ENCODE assay signal across 8 mouse cellular contexts in the genomic region with DNA sequence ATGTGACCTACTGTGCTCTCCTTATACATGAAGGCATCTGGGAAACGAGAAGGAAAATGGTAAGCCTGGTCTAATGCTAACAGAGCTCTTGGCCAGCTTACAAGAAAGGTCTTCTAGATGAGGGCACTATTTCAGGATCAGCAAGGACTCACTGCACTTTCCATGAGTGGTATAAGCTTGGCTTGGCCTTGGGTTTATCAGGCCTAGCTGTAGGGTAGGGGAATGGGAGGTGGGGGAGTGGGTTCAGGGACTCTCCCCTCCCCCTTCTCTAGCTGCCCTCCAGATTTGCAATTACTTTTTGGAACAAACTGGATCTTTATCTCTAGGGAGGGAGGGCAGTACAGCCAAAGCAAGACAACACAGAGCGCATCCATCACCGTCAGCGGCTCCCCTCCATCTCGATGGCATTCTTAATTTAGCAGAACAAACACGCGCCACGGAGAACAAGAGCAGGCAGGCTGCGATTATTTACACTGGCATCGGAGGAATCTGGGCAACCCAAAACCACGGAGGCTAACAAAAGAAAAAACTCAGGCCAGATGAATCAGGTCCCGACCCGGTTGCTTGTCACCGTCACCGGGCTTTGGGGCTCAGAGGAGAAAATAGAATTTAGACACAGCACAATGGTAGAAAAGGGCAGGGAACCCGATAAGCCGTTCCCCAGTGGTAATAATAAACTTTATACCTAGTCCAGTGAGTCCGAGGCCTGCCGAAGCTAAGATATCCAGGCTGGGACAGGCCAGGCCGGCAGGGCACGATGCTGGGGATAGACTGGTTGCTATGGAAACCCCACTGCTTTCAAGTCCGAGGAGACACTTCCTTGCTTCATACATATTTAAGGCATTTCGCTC.
DNase-seq lines count a peak whose midpoint lies in the region; ATAC-seq and TF ChIP-seq lines count a peak whose summit lies in the region.

No protein-coding gene starts in this region.

- H3K27me3 ChIP-seq in heart, embryonic 13.5 days (replicated peaks), result no peaks in the 10 kb centered on the region
- no peaks in the 10 kb centered on the region for H3K27me3 ChIP-seq in heart, adult 2 months (ENCODE audit: control insufficient read depth, insufficient read depth, low read length)
- no peaks in the 10 kb centered on the region for H3K27me3 ChIP-seq in hindbrain, embryonic 12.5 days

- H3K79me2 ChIP-seq in heart, adult 2 months (replicated peaks; ENCODE audit: control insufficient read depth, insufficient read depth, low read length), result no peaks in the 10 kb centered on the region

- 33% methylated on average over 23 of the region's 23 CpGs for WGBS in heart, embryonic 13.5 days
- WGBS in heart, adult 2 months, result 51% methylated on average over 23 of the region's 23 CpGs
- 7% methylated on average over 23 of the region's 23 CpGs for WGBS in hindbrain, embryonic 12.5 days

- H3K4me1 ChIP-seq in heart, embryonic 13.5 days, result peaks cover 12% of the 10 kb centered on the region
- no peaks in the 10 kb centered on the region for H3K4me1 ChIP-seq in heart, adult 2 months (ENCODE audit: control insufficient read depth, insufficient read depth, low read length)
- peaks cover 33% of the 10 kb centered on the region for H3K4me1 ChIP-seq in hindbrain, embryonic 12.5 days

- no peak overlapping the region for H3K4me3 ChIP-seq in heart, embryonic 13.5 days
- no peak overlapping the region for H3K4me3 ChIP-seq in heart, adult 2 months
- H3K4me3 ChIP-seq in hindbrain, embryonic 12.5 days, result no peak overlapping the region

- peak overlapping the region; percentile 46 for H3K4me2 ChIP-seq in heart, embryonic 13.5 days
- peak overlapping the region; percentile 37 for H3K4me2 ChIP-seq in hindbrain, embryonic 12.5 days (replicated peaks)

- intact Hi-C loops in heart, adult 2 months (cut with DNase I), result no loop called here

- no peak overlapping the region for H3K27ac ChIP-seq in heart, embryonic 13.5 days (replicated peaks)
- no peak overlapping the region for H3K27ac ChIP-seq in heart, adult 2 months
- H3K27ac ChIP-seq in hindbrain, embryonic 12.5 days, result peak overlapping the region; percentile 88

- TF ChIP-seq CTCF in heart, adult 2 months (IDR thresholded peaks at IDR 0.05), result no peak

- no peak; the same call in 1 of the 2 replicates for ATAC-seq in heart, embryonic 13.5 days (ENCODE audit: extremely low read depth, insufficient number of reproducible peaks, low FRiP score, low TSS enrichment)
- ATAC-seq in hindbrain, embryonic 12.5 days (ENCODE audit: low FRiP score), result peak; percentile 85
- no peak for ATAC-seq in granulocyte monocyte progenitor cell, adult 5-6 weeks (replicated peaks; ENCODE audit: poor library complexity, severe bottlenecking)

- no peak for TF ChIP-seq POLR2A in heart, adult 2 months (IDR thresholded peaks at IDR 0.05; ENCODE audit: insufficient read depth, low read depth, low read length)

- H3K36me3 ChIP-seq in heart, embryonic 13.5 days, result peaks cover 56% of the 10 kb centered on the region
- H3K36me3 ChIP-seq in heart, adult 2 months (ENCODE audit: control insufficient read depth, insufficient read depth, low read length), result no peaks in the 10 kb centered on the region
- no peaks in the 10 kb centered on the region for H3K36me3 ChIP-seq in hindbrain, embryonic 12.5 days

- TF ChIP-seq EP300 in heart, adult 2 months (IDR thresholded peaks at IDR 0.05; ENCODE audit: insufficient read depth, low read depth, low read length), result no peak

- H3K9me3 ChIP-seq in heart, embryonic 13.5 days, result no peaks in the 10 kb centered on the region
- H3K9me3 ChIP-seq in hindbrain, embryonic 12.5 days (replicated peaks), result no peaks in the 10 kb centered on the region

- H3K9ac ChIP-seq in heart, embryonic 13.5 days, result peak overlapping the region; percentile 54; the same call in 1 of the 2 replicates
- no peak overlapping the region for H3K9ac ChIP-seq in heart, adult 2 months (ENCODE audit: low read depth, low read length)
- H3K9ac ChIP-seq in hindbrain, embryonic 12.5 days, result no peak overlapping the region

- no peak for DNase-seq in heart, adult 2 months
- peak; percentile 85 for DNase-seq in embryo, embryonic 10 days (ENCODE audit: low spot score)
- DNase-seq in neural tube, embryonic 10.5 days (ENCODE audit: extremely low spot score, low spot score), result peak; percentile 55
- no peak for DNase-seq in thymus, postnatal 10 days (ENCODE audit: low spot score in 2 of 2)
- no peak for DNase-seq in heart, postnatal 4 days

Comparison
In these comparisons a context has a peak if more than half of its experiments do, and no peak if none do; other contexts are left out.
1. DNase-seq: peak in embryo, embryonic 10 days (single experiment) and neural tube, embryonic 10.5 days (single experiment); none in heart, adult 2 months (0 of 2), thymus, postnatal 10 days (0 of 2) and heart, postnatal 4 days (single experiment).